Mouse (Mus musculus) neural tube, embryonic 14.5 days (tissue): Measurements from ENCODE around the gene Rer1. TPM values are rescaled to one million over a fixed set of nuclear protein-coding genes. Genes with fewer than 3 reads are reported as not detected.

Source experiments
- ATAC-seq: fragments of 200-750 bp; cut with Nextera tagmentation; 2 replicates; pipeline ENCODE4 v1.8.0; 2017; ENCODE audit warnings: low read depth, mild to moderate bottlenecking, moderate TSS enrichment, moderate library complexity
- H3K27ac ChIP-seq: fragments of 300-500 bp; sonication (generic); 2 replicates; pipeline ENCODE4 v1.5.1; 2014; ENCODE audit warnings: low read depth, mild to moderate bottlenecking, control low read depth, low read length, moderate library complexity, mixed read lengths
- H3K27me3 ChIP-seq: fragments of 300-500 bp; sonication (generic); 2 replicates; pipeline ENCODE4 v1.6.1; 2014; ENCODE audit warnings: low read length; ENCODE audit not compliant: control insufficient read depth, insufficient read depth
- H3K36me3 ChIP-seq: fragments of 300-500 bp; sonication (generic); 2 replicates; pipeline ENCODE4 v1.6.1; 2014; ENCODE audit warnings: low read length, mixed read lengths; ENCODE audit not compliant: control insufficient read depth, insufficient read depth
- H3K4me1 ChIP-seq: fragments of 300-500 bp; sonication (generic); 2 replicates; pipeline ENCODE4 v1.6.1; 2014; ENCODE audit warnings: low read length; ENCODE audit not compliant: control insufficient read depth, insufficient read depth
- H3K4me2 ChIP-seq: fragments of 300-500 bp; sonication (generic); 2 replicates; pipeline ENCODE4 v1.6.1; 2014; ENCODE audit warnings: mild to moderate bottlenecking, low read depth, low read length, control low read depth
- H3K4me3 ChIP-seq: fragments of 300-500 bp; sonication (generic); 2 replicates; pipeline ENCODE4 v1.5.1; 2014; ENCODE audit warnings: low read depth, low read length, control low read depth, mixed read lengths
- H3K9ac ChIP-seq: fragments of 300-500 bp; sonication (generic); replicated peaks from 2 replicates; pipeline ENCODE4 v1.6.1; 2014; ENCODE audit warnings: low read depth, mild to moderate bottlenecking, control low read depth, low read length, mixed read lengths
- H3K9me3 ChIP-seq: fragments of 300-500 bp; sonication (generic); 2 replicates; pipeline ENCODE4 v1.6.1; 2016; ENCODE audit warnings: low read length; ENCODE audit not compliant: control insufficient read depth
- WGBS: fragments of 180-500 bp; shearing (Covaris S2); extraction: QIAGEN DNeasy Blood & Tissue Kit; methylation state at CpG from one replicate; pipeline ENCODE4 v1.1.7; 2014; 5-methylcytosine and 5-hydroxymethylcytosine counted together
- polyA plus RNA-seq: library from polyadenylated mRNA; unstranded; fragments of >200 nt; fragmentation: Nextera tagmentation; extraction: Ambion mirVana; gene quantifications from 2 replicates; pipeline ENCODE4 v1.2.1, GENCODE M21; 2014

The Rer1 gene
- polyA plus RNA-seq, 1 experiment from 2014 or later, result 132 TPM

GRCm38 (mm10) chr4:155126602-155127372 is 40.6 kb upstream of the Rer1 start:
- Histone ChIP-seq H3K4me2 (no peak overlapping the region), H3K36me3 (no peaks in the 10 kb centered on the region), H3K4me1 (peaks cover 15% of the 10 kb centered on the region), H3K9me3 (no peaks in the 10 kb centered on the region), H3K4me3 (no peak overlapping the region), H3K9ac (no peak overlapping the region), H3K27ac (no peak overlapping the region), H3K27me3 (no peaks in the 10 kb centered on the region)
- ATAC-seq, result no peak
- 62% methylated on average over 7 of the region's 7 CpGs for WGBS

GRCm38 (mm10) chr4:155126194-155126593 is 40.0 kb upstream of the Rer1 start:
- H3K9ac ChIP-seq, result no peak overlapping the region
- H3K27me3 ChIP-seq, result no peaks in the 10 kb centered on the region
- no peak overlapping the region for H3K4me2 ChIP-seq
- no peaks in the 10 kb centered on the region for H3K9me3 ChIP-seq
- ATAC-seq, result no peak
- peaks cover 15% of the 10 kb centered on the region for H3K4me1 ChIP-seq
- no peak overlapping the region for H3K27ac ChIP-seq
- 97% methylated on average over 5 of the region's 5 CpGs for WGBS
- H3K4me3 ChIP-seq, result no peak overlapping the region
- no peaks in the 10 kb centered on the region for H3K36me3 ChIP-seq

- WGBS, result 62% methylated on average over 7 of the region's 7 CpGs
- no peaks in the 10 kb centered on the region for H3K9me3 ChIP-seq
- H3K4me3 ChIP-seq, result no peak overlapping the region
- no peak overlapping the region for H3K4me2 ChIP-seq
- no peak for ATAC-seq
- H3K36me3 ChIP-seq, result no peaks in the 10 kb centered on the region
- H3K27me3 ChIP-seq, result no peaks in the 10 kb centered on the region
- H3K9ac ChIP-seq, result no peak overlapping the region
- H3K4me1 ChIP-seq, result peaks cover 12% of the 10 kb centered on the region
- H3K27ac ChIP-seq, result no peak overlapping the region
Observed at GRCm38 (mm10) chr4:155125310-155125709, 39.1 kb upstream of the Rer1 start.

- H3K27me3 ChIP-seq, result no peaks in the 10 kb centered on the region
- no peak overlapping the region for H3K4me3 ChIP-seq
- no peaks in the 10 kb centered on the region for H3K36me3 ChIP-seq
- H3K4me2 ChIP-seq, result no peak overlapping the region
- no peak for ATAC-seq
- H3K9me3 ChIP-seq, result no peaks in the 10 kb centered on the region
- H3K27ac ChIP-seq, result no peak overlapping the region
- WGBS, result 72% methylated on average over 9 of the region's 9 CpGs
- no peak overlapping the region for H3K9ac ChIP-seq
- H3K4me1 ChIP-seq, result peaks cover 14% of the 10 kb centered on the region
Observed at GRCm38 (mm10) chr4:155123868-155124534, 37.8 kb upstream of the Rer1 start.

- no peak overlapping the region for H3K4me3 ChIP-seq
- H3K9ac ChIP-seq, result no peak overlapping the region
- peak; percentile 65; the same call in 1 of the 2 replicates for ATAC-seq
- peak overlapping the region; percentile 55; the same call in 1 of the 2 replicates for H3K27ac ChIP-seq
- H3K4me2 ChIP-seq, result no peak overlapping the region
- H3K4me1 ChIP-seq, result peaks cover 14% of the 10 kb centered on the region
- no peaks in the 10 kb centered on the region for H3K9me3 ChIP-seq
- no peaks in the 10 kb centered on the region for H3K27me3 ChIP-seq
- no peaks in the 10 kb centered on the region for H3K36me3 ChIP-seq
- 20% methylated on average over 16 of the region's 16 CpGs for WGBS
Observed at GRCm38 (mm10) chr4:155122444-155123040, 36.4 kb upstream of the Rer1 start.

- Histone ChIP-seq H3K4me2 (no peak overlapping the region), H3K36me3 (no peaks in the 10 kb centered on the region), H3K9me3 (no peaks in the 10 kb centered on the region), H3K4me3 (no peak overlapping the region), H3K4me1 (peaks cover 14% of the 10 kb centered on the region), H3K9ac (no peak overlapping the region), H3K27me3 (no peaks in the 10 kb centered on the region), H3K27ac (peak overlapping the region; percentile 55; the same call in 1 of the 2 replicates)
- WGBS, result 79% methylated on average over 6 of the region's 6 CpGs
- no peak for ATAC-seq
Observed at GRCm38 (mm10) chr4:155121915-155122443, 35.8 kb upstream of the Rer1 start.

GRCm38 (mm10) chr4:155121222-155121621 is 35.0 kb upstream of the Rer1 start:
- H3K36me3 ChIP-seq, result no peaks in the 10 kb centered on the region
- no peak overlapping the region for H3K9ac ChIP-seq
- H3K4me1 ChIP-seq, result peaks cover 14% of the 10 kb centered on the region
- no peaks in the 10 kb centered on the region for H3K9me3 ChIP-seq
- H3K27me3 ChIP-seq, result no peaks in the 10 kb centered on the region
- ATAC-seq, result no peak
- H3K4me2 ChIP-seq, result no peak overlapping the region
- no peak overlapping the region for H3K4me3 ChIP-seq
- no peak overlapping the region for H3K27ac ChIP-seq
- WGBS, result 83% methylated on average over 6 of the region's 6 CpGs

- H3K27ac ChIP-seq, result no peak overlapping the region
- H3K9ac ChIP-seq, result no peak overlapping the region
- ATAC-seq, result no peak
- H3K9me3 ChIP-seq, result no peaks in the 10 kb centered on the region
- 70% methylated on average over 5 of the region's 5 CpGs for WGBS
- peaks cover 14% of the 10 kb centered on the region for H3K4me1 ChIP-seq
- no peak overlapping the region for H3K4me3 ChIP-seq
- no peak overlapping the region for H3K4me2 ChIP-seq
- no peaks in the 10 kb centered on the region for H3K27me3 ChIP-seq
- no peaks in the 10 kb centered on the region for H3K36me3 ChIP-seq
Observed at GRCm38 (mm10) chr4:155120583-155120982, 34.4 kb upstream of the Rer1 start.

- Histone ChIP-seq H3K4me1 (peaks cover 14% of the 10 kb centered on the region), H3K36me3 (no peaks in the 10 kb centered on the region), H3K27me3 (no peaks in the 10 kb centered on the region), H3K4me3 (no peak overlapping the region), H3K9me3 (no peaks in the 10 kb centered on the region), H3K27ac (no peak overlapping the region), H3K4me2 (no peak overlapping the region), H3K9ac (no peak overlapping the region)
- no peak for ATAC-seq
- 73% methylated on average over 7 of the region's 7 CpGs for WGBS
Observed at GRCm38 (mm10) chr4:155120038-155120437, 33.9 kb upstream of the Rer1 start.
